Comparison of ENCODE assay signal across 23 mouse cellular contexts in genomic region chr1:152010251-152010980, GRCm38 (mm10).
DNase-seq lines count a peak whose midpoint lies in the region; ATAC-seq and TF ChIP-seq lines count a peak whose summit lies in the region.
"Had no signal": no experiment of that assay in that cellular context is flagged by ENCODE, and none has a peak within 500 bp of the region (broad histone marks: within the 10 kb centered on the region; RNA-seq: fewer than 3 reads in every experiment).

No protein-coding gene starts in this region.

- no peak for TF ChIP-seq CTCF in brain, embryonic 14.5 days (IDR thresholded peaks at IDR 0.05; ENCODE audit: borderline replicate concordance, extremely low read depth, insufficient read depth, insufficient read length)

- TF ChIP-seq POLR2A in brain, embryonic 14.5 days (IDR thresholded peaks at IDR 0.05; ENCODE audit: borderline replicate concordance, extremely low read depth, insufficient read depth, insufficient read length, poor library complexity, severe bottlenecking): no peak

- no peaks in the 10 kb centered on the region for H3K27me3 ChIP-seq in hindbrain, embryonic 16.5 days (replicated peaks; ENCODE audit: control insufficient read depth, insufficient read depth, low read length)
- no peaks in the 10 kb centered on the region for H3K27me3 ChIP-seq in hindbrain, embryonic 11.5 days (ENCODE audit: control insufficient read depth, insufficient read depth, low read length)
- H3K27me3 ChIP-seq: embryonic facial prominence, embryonic 15.5 days; forebrain, embryonic 15.5 days; heart, embryonic 15.5 days; hindbrain, embryonic 15.5 days; kidney, embryonic 15.5 days; liver, embryonic 13.5 days; megakaryocyte, embryonic 14.5 days had no signal

- intact Hi-C loops in left cerebral cortex, postnatal 25 days (cut with DNase I): no loop called here

- 74% methylated on average over 13 of the region's 13 CpGs for WGBS in hindbrain, embryonic 16.5 days
- 81% methylated on average over 13 of the region's 13 CpGs for WGBS in hindbrain, embryonic 11.5 days

- DNase-seq in hindbrain, embryonic 11.5 days (ENCODE audit: low spot score): no peak
- peak; percentile 66 for DNase-seq in brain, embryonic 14.5 days (ENCODE audit: low read depth)
- DNase-seq in cerebellum, adult 9-10 months: no peak
- no peak for DNase-seq in left cerebral cortex, postnatal 25 days (ENCODE audit: low spot score in 2 of 2)
- DNase-seq: cerebellum, adult 18-20 months; cerebellum, postnatal 36 days; embryo, embryonic 11 days; gastrocnemius, postnatal 25 days; heart, postnatal 36 days; kidney, adult 11 months; kidney, postnatal 4 days; liver, embryonic 13.5 days; lung, adult 2 months; midbrain, embryonic 14.5 days had no signal

- H3K4me1 ChIP-seq in hindbrain, embryonic 16.5 days (ENCODE audit: control insufficient read depth, insufficient read depth, low read depth, low read length): no peaks in the 10 kb centered on the region
- H3K4me1 ChIP-seq in hindbrain, embryonic 11.5 days (replicated peaks; ENCODE audit: control insufficient read depth, insufficient read depth, low read length): no peaks in the 10 kb centered on the region
- H3K4me1 ChIP-seq: kidney, embryonic 15.5 days had no signal

- peak; percentile 18; the same call in 1 of the 2 replicates for ATAC-seq in hindbrain, embryonic 16.5 days
- ATAC-seq in hindbrain, embryonic 11.5 days (ENCODE audit: low FRiP score): no peak
- ATAC-seq in CD4-positive, CD25-positive, alpha-beta regulatory T cell, adult 4 months: peak; percentile 70
- ATAC-seq in neutrophil, adult 5-6 weeks (ENCODE audit: extremely low read depth, insufficient number of reproducible peaks, low FRiP score, poor library complexity, severe bottlenecking): peak; percentile 42; the same call in 1 of the 2 replicates
- ATAC-seq: forebrain, embryonic 15.5 days had no signal

- H3K4me2 ChIP-seq in hindbrain, embryonic 16.5 days (ENCODE audit: low read length): no peak overlapping the region
- no peak overlapping the region for H3K4me2 ChIP-seq in hindbrain, embryonic 11.5 days (replicated peaks; ENCODE audit: low read depth, low read length)
- H3K4me2 ChIP-seq: embryonic facial prominence, embryonic 15.5 days; forebrain, embryonic 15.5 days; heart, embryonic 15.5 days; hindbrain, embryonic 15.5 days; kidney, embryonic 15.5 days; liver, embryonic 13.5 days had no signal

- no peak overlapping the region for H3K4me3 ChIP-seq in hindbrain, embryonic 16.5 days (ENCODE audit: low read length)
- H3K4me3 ChIP-seq in hindbrain, embryonic 11.5 days (ENCODE audit: low read depth, low read length): no peak overlapping the region
- H3K4me3 ChIP-seq: embryonic facial prominence, embryonic 15.5 days; forebrain, embryonic 15.5 days; heart, embryonic 15.5 days; hindbrain, embryonic 15.5 days; kidney, embryonic 15.5 days; liver, embryonic 13.5 days; megakaryocyte, embryonic 14.5 days had no signal

- H3K9ac ChIP-seq in hindbrain, embryonic 16.5 days (ENCODE audit: low read depth, low read length): no peak overlapping the region
- H3K9ac ChIP-seq in hindbrain, embryonic 11.5 days (ENCODE audit: low read depth, low read length): no peak overlapping the region
- H3K9ac ChIP-seq: embryonic facial prominence, embryonic 15.5 days; forebrain, embryonic 15.5 days; heart, embryonic 15.5 days; hindbrain, embryonic 15.5 days; kidney, embryonic 15.5 days; liver, embryonic 13.5 days had no signal

- no peak overlapping the region for H3K27ac ChIP-seq in hindbrain, embryonic 16.5 days (ENCODE audit: low read depth, low read length)
- H3K27ac ChIP-seq in hindbrain, embryonic 11.5 days (ENCODE audit: low read depth, low read length): no peak overlapping the region
- H3K27ac ChIP-seq: embryonic facial prominence, embryonic 15.5 days; forebrain, embryonic 15.5 days; heart, embryonic 15.5 days; hindbrain, embryonic 15.5 days; kidney, embryonic 15.5 days; liver, embryonic 13.5 days had no signal

- 0 out of 2 replicates have a peak, but pooled peaks cover 3% of the 10 kb centered on the region for H3K36me3 ChIP-seq in hindbrain, embryonic 16.5 days (ENCODE audit: control insufficient read depth, insufficient read depth, low read length)
- no peaks in the 10 kb centered on the region for H3K36me3 ChIP-seq in hindbrain, embryonic 11.5 days (ENCODE audit: control insufficient read depth, insufficient read depth, low read length)
- H3K36me3 ChIP-seq: forebrain, embryonic 15.5 days; liver, embryonic 13.5 days had no signal

- no peaks in the 10 kb centered on the region for H3K9me3 ChIP-seq in hindbrain, embryonic 16.5 days (ENCODE audit: control insufficient read depth, low read length)
- no peaks in the 10 kb centered on the region for H3K9me3 ChIP-seq in hindbrain, embryonic 11.5 days (ENCODE audit: control insufficient read depth, low read length)
- H3K9me3 ChIP-seq: embryonic facial prominence, embryonic 15.5 days; forebrain, embryonic 15.5 days; heart, embryonic 15.5 days; hindbrain, embryonic 15.5 days; kidney, embryonic 15.5 days; liver, embryonic 13.5 days; megakaryocyte, embryonic 14.5 days had no signal
